Mouse (Mus musculus): Measurements from ENCODE around the gene Nucb2. TPM values are rescaled to one million over a fixed set of nuclear protein-coding genes. Genes with fewer than 3 reads are reported as not detected.
A peak's percentile ranks its signal among the peaks of the same experiment; 100 is the strongest.

Gene Nucb2
- polyA plus RNA-seq, 1 experiment from 2014 or later: 20.2 TPM

DNA sequence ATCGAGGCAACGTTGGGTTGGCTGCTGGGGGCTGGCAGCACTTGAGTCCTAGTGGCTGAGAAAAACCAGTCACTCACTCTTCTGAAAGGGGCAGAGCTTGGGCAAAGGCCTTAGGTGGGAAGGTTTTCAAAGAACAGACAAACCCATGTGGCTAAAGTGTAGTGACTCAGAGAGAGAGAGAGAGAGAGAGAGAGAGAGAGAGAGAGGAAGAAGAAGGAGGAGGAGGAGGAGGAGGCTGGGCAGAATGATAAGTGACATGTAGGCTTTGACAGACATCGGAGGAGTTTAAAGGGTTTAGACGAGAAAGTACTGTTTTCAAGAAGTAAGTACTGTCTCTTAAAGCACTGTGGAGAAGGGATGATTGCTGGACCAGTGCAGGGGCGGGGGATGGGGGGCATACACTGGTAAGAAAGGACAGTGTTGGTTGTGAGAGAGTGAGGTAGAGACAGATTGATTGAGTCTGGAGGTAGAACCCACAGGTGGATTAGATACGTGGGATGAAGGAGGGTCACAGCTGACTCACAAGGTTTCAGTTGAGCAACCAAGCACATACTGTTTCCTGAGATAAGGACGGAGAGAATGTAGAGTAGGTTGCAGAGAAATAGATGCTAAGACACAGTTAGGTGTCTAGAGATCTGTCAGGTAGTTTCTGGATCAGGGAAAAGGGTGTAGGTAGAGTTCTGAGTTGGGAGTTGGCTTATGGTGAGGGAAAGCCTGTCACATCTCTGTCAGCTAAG, 10.7 kb upstream of the Nucb2 start:
- Histone ChIP-seq H3K27ac (no peak overlapping the region), H3K4me1 (replicated peaks) (no peaks in the 10 kb centered on the region), H3K4me3 (replicated peaks) (no peak overlapping the region), H3K9me3 (no peaks in the 10 kb centered on the region; the same call in 1 of the 2 replicates), H3K4me2 (replicated peaks) (no peak overlapping the region), H3K27me3 (no peaks in the 10 kb centered on the region), H3K9ac (replicated peaks) (no peak overlapping the region), H3K36me3 (no peaks in the 10 kb centered on the region)
- no peak for ATAC-seq
- 85% methylated on average over 7 of the region's 7 CpGs for WGBS

DNA sequence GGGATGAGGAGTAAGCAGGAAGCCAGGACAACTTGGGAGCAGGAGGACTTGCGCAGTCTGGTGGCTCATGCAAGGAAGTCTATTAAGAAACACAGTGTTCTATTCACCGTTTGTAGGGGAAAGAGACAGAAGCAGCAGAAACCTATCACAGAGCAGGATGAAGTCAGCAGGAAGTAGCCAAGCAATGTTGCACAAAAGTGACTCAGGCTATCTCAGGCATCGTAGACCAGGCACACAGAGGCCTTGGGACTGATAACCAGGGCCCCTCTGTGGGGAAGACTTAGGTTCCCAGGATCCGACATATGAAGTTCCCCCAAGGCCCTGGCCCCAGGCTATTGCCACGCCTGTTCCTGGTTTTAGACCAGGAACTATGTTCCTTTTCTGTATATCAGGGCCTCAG, 9.6 kb upstream of the Nucb2 start:
- Histone ChIP-seq H3K9me3 (no peaks in the 10 kb centered on the region; the same call in 1 of the 2 replicates), H3K4me1 (replicated peaks) (no peaks in the 10 kb centered on the region), H3K27ac (no peak overlapping the region), H3K4me2 (replicated peaks) (no peak overlapping the region), H3K9ac (replicated peaks) (no peak overlapping the region), H3K4me3 (replicated peaks) (no peak overlapping the region), H3K36me3 (no peaks in the 10 kb centered on the region), H3K27me3 (no peaks in the 10 kb centered on the region)
- 88% methylated on average over 5 of the region's 5 CpGs for WGBS
- no peak for ATAC-seq

DNA sequence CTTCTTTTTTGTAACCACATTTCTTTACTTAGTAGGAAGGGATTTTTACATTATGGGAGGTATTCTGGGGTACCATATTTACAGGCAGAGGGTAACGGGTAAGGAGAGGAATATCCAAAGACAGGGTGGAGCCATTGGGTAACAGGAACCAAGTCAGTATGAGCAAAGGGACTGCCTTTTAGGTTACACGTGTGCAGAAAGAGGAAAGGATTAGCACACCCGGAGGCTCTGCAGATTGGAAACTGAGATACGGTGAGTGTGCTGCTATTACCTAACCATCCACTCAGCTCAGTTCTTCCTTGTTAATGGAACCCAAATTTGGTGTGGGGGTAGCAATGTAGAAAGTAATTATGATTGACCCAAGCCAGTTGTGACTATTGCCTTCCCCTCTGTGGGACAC, 7.4 kb upstream of the Nucb2 start:
- Histone ChIP-seq H3K9ac (replicated peaks) (no peak overlapping the region), H3K27me3 (no peaks in the 10 kb centered on the region), H3K36me3 (no peaks in the 10 kb centered on the region), H3K27ac (no peak overlapping the region), H3K4me2 (replicated peaks) (no peak overlapping the region), H3K4me1 (replicated peaks) (no peaks in the 10 kb centered on the region), H3K4me3 (replicated peaks) (no peak overlapping the region), H3K9me3 (no peaks in the 10 kb centered on the region; the same call in 1 of the 2 replicates)
- no peak for ATAC-seq
- WGBS: 94% methylated on average over 4 of the region's 4 CpGs

DNA sequence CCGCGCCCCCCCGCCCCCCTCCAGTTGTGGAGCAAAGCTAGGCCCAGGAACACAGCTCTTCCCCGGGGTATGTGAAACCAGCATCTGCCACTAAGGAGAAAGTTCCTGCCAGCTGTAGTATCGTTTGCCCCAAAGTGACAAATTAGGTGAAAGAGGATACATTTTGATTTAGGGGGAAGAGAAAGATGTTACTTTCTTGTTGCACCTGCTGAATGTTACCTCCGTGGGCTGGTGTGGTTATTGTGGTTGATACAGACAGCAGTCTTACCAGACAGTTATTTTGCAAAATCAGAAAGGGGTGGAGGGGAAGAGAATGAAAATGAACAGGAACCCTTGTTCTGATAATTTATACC, 625 bp downstream of the Nucb2 start:
- H3K4me1 ChIP-seq (replicated peaks): peaks cover 25% of the 10 kb centered on the region
- peak overlapping the region; percentile 88; the same call in 1 of the 2 replicates for H3K27ac ChIP-seq
- H3K9me3 ChIP-seq: no peaks in the 10 kb centered on the region
- H3K9ac ChIP-seq (replicated peaks): peak overlapping the region; percentile 87
- peaks cover 5% of the 10 kb centered on the region; the same call in 1 of the 2 replicates for H3K27me3 ChIP-seq
- H3K4me3 ChIP-seq (replicated peaks): peak overlapping the region; percentile 74
- H3K36me3 ChIP-seq: no peaks in the 10 kb centered on the region
- peak overlapping the region; percentile 76 for H3K4me2 ChIP-seq (replicated peaks)
- ATAC-seq: no peak
- 5% methylated on average over 6 of the region's 6 CpGs for WGBS

DNA sequence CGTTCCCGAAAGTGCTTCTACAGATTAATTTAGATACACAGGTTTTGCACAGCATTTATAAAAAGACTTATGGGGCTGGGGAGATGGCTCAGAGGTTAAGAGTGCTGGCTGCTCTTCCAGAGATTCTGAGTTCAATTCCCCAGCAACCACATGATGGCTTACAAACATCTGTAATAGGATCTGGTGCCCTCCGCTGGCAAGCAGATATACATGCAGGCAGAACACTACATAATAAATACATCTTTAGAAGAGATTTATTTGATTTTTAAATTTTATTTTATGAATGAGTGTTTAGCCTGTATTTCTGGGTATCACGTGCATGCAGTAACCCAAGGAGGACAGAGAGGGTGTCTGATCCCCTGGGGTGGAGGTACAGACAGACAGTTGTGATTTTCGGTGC, 9.9 kb downstream of the Nucb2 start:
- Histone ChIP-seq H3K4me2 (replicated peaks) (no peak overlapping the region), H3K4me3 (replicated peaks) (no peak overlapping the region), H3K27ac (no peak overlapping the region), H3K4me1 (replicated peaks) (peaks cover 8% of the 10 kb centered on the region), H3K36me3 (peaks cover 15% of the 10 kb centered on the region; the same call in 1 of the 2 replicates), H3K9me3 (no peaks in the 10 kb centered on the region), H3K27me3 (no peaks in the 10 kb centered on the region), H3K9ac (replicated peaks) (no peak overlapping the region)
- 88% methylated on average over 5 of the region's 5 CpGs for WGBS
- ATAC-seq: no peak

DNA sequence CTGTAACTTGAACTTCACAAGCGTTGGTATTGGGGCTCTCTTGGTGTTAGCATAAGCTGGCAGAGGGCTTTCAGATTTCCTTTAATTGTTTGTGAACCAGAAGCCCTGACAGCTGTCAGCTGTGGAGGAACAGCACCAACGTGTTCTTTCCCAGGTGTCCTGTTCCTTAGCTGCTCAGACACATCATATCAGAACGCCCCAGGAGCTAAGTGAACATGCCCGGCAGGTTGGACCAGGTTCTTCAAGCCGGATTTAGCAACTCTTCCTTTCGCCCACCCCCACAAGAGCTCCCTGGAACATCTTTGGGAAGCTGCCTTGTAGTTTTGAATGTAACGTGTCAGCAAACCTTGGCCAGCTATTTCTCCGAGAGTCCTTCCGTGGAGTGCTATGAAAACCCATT, 10.4 kb downstream of the Nucb2 start:
- H3K4me1 ChIP-seq (replicated peaks): peaks cover 8% of the 10 kb centered on the region
- H3K4me3 ChIP-seq (replicated peaks): no peak overlapping the region
- no peak overlapping the region for H3K9ac ChIP-seq (replicated peaks)
- WGBS: 87% methylated on average over 9 of the region's 9 CpGs
- H3K4me2 ChIP-seq (replicated peaks): no peak overlapping the region
- H3K27ac ChIP-seq: no peak overlapping the region
- H3K9me3 ChIP-seq: no peaks in the 10 kb centered on the region
- ATAC-seq: no peak
- peaks cover 15% of the 10 kb centered on the region; the same call in 1 of the 2 replicates for H3K36me3 ChIP-seq
- H3K27me3 ChIP-seq: no peaks in the 10 kb centered on the region

DNA sequence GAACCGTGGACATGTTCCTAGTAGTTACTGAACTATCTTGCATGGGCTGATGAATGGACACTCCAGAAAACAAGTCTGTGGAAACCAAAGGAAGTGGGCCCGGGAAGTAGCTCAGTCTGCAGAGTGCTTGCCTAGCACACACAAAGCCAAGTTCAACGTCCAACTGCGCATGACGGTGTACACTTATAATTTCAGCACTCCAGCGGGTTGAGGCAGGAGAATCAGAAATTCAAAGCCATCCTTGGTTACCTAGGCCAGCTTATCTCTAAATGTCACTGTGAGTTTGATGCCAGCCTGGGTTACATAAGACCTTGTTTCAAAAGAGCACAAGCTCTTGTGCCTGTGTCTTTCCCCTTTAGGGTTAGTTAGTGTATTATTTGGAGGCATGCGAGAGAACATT, 10.9 kb downstream of the Nucb2 start:
- Histone ChIP-seq H3K27ac (no peak overlapping the region), H3K9ac (replicated peaks) (no peak overlapping the region), H3K4me3 (replicated peaks) (no peak overlapping the region), H3K36me3 (peaks cover 15% of the 10 kb centered on the region; the same call in 1 of the 2 replicates), H3K4me2 (replicated peaks) (no peak overlapping the region), H3K4me1 (replicated peaks) (peaks cover 8% of the 10 kb centered on the region), H3K27me3 (no peaks in the 10 kb centered on the region), H3K9me3 (no peaks in the 10 kb centered on the region)
- 94% methylated on average over 7 of the region's 7 CpGs for WGBS
- no peak for ATAC-seq

DNA sequence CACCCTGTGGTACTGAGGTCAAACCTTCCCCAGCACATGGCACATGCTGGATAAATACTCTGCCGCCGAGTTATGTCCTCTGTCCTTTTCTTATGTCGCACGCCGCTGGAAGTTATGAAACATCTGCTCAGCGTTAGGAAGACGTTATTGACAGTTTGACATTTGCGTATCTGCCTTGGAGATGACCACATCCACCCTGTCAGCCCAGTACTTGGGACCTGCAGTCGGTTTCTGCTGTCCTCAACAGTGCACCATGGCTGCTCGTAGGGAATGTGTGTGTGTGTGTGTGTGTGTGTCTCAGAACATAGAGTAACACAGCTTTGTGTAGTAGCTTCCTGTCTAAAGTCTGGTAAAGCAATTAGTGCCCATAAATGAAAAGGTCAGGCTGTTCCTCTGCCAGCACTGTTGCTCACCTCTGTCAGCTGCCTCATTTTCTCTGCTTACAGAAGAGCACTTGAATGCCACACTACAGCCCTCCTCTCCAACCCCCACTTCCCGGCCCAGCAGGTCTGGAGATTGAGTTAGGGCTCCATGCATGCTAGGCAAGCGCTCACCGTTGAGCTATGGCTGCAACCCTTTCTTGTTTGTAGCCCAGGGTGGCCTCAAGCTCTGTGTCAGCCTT, 11.5 kb downstream of the Nucb2 start:
- Histone ChIP-seq H3K27me3 (no peaks in the 10 kb centered on the region), H3K4me3 (replicated peaks) (no peak overlapping the region), H3K9ac (replicated peaks) (no peak overlapping the region), H3K4me1 (replicated peaks) (peaks cover 8% of the 10 kb centered on the region), H3K4me2 (replicated peaks) (no peak overlapping the region), H3K9me3 (no peaks in the 10 kb centered on the region), H3K27ac (no peak overlapping the region), H3K36me3 (peaks cover 9% of the 10 kb centered on the region; the same call in 1 of the 2 replicates)
- WGBS: 88% methylated on average over 13 of the region's 13 CpGs
- no peak for ATAC-seq

DNA sequence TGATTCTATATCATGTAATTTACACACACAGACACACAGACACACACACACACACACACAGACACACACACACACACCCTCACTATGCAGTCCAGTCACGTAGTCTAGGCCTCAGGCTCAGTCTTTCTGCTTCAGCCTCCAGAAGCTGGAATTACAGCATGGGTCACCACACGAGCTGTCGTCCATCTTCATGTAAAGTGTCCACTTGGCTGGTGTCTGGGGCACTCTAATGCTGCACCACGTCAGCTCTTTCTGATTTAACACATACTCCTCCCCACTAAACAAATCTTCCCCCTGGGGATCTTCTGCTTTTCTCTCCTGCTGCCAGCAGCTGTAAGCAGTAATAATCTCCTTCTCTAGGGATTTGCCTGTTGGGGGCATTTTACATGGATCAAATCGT, 13.1 kb downstream of the Nucb2 start:
- Histone ChIP-seq H3K27me3 (no peaks in the 10 kb centered on the region), H3K27ac (peak overlapping the region; percentile 71), H3K4me1 (replicated peaks) (peaks cover 8% of the 10 kb centered on the region), H3K9me3 (no peaks in the 10 kb centered on the region), H3K9ac (replicated peaks) (no peak overlapping the region), H3K4me2 (replicated peaks) (no peak overlapping the region), H3K4me3 (replicated peaks) (no peak overlapping the region), H3K36me3 (peaks cover 11% of the 10 kb centered on the region)
- ATAC-seq: 0 out of 2 replicates have a peak, but pooled peaks have one; percentile 56
- 28% methylated on average over 5 of the region's 5 CpGs for WGBS

DNA sequence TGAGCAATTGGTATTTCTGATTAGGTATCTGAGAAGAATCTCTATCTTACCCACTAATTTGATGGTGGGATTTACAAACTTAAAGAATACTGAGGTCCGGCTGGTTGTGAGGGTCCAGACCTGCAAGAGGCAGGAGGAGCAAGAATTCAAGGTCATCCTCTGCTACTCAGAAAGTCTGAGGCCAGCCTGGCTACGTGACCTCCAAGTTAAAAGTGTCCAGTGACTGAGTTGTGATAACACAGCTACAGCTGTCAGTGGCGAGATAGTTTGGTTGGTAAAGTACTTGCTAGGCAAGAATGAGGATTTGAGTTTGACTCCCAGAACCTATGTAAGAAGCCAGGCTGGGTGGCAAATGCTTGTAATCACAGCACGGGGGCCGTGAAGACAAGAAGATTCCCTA, 14.0 kb downstream of the Nucb2 start:
- H3K27ac ChIP-seq: no peak overlapping the region
- no peak overlapping the region for H3K4me3 ChIP-seq (replicated peaks)
- peaks cover 13% of the 10 kb centered on the region for H3K36me3 ChIP-seq
- H3K4me1 ChIP-seq (replicated peaks): peaks cover 8% of the 10 kb centered on the region
- no peak overlapping the region for H3K9ac ChIP-seq (replicated peaks)
- no peak overlapping the region for H3K4me2 ChIP-seq (replicated peaks)
- ATAC-seq: no peak
- H3K27me3 ChIP-seq: no peaks in the 10 kb centered on the region
- H3K9me3 ChIP-seq: no peaks in the 10 kb centered on the region
- 90% methylated on average over 5 of the region's 5 CpGs for WGBS

DNA sequence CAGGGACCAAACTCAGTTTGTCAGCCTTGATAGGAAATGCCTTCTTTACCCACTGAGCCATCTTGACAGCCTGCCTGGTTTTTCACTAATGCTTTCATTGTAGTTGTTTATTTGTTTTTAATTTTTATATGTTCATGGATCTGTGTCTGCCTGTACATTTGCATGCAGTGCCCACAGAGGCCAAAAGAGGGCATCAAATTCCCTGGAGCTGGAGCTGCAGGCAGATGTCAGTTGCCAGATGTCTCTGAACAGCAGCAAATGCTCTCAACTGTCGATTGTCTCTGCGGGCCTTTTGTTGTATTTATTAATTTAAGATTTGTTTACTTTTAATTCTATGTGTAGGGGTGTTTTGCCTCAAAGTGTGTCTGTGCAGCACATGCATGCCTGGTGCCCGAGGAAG, 15.6 kb downstream of the Nucb2 start:
- H3K9me3 ChIP-seq: 0 out of 2 replicates have a peak, but pooled peaks cover 3% of the 10 kb centered on the region
- peaks cover 8% of the 10 kb centered on the region for H3K4me1 ChIP-seq (replicated peaks)
- H3K4me3 ChIP-seq (replicated peaks): no peak overlapping the region
- WGBS: 60% methylated on average over 3 of the region's 3 CpGs
- H3K27me3 ChIP-seq: no peaks in the 10 kb centered on the region
- H3K36me3 ChIP-seq: peaks cover 25% of the 10 kb centered on the region
- no peak overlapping the region for H3K4me2 ChIP-seq (replicated peaks)
- no peak overlapping the region for H3K27ac ChIP-seq
- H3K9ac ChIP-seq (replicated peaks): no peak overlapping the region
- no peak for ATAC-seq

DNA sequence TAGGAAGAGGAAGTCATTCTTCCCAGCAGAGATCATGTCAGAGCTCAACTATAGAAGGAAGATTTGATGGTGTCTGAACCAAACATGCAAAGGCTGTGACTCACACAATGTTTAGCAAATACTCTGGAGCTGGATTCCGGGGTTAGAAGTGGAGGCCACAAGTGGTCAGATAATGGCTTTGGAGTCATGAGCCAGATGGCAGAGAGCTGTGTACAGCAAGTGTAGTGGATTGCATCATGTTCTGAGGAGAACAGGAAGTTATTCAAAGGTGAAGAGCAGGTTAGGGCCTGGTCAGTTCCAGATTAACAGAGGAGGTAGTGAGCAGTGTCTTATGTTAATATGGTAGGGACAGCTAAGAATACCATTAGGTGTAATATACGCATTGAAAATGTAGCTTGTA, 20.4 kb downstream of the Nucb2 start:
- H3K4me2 ChIP-seq (replicated peaks): no peak overlapping the region
- H3K36me3 ChIP-seq: peaks cover 60% of the 10 kb centered on the region
- 0 out of 2 replicates have a peak, but pooled peaks cover 3% of the 10 kb centered on the region for H3K9me3 ChIP-seq
- no peak overlapping the region for H3K4me3 ChIP-seq (replicated peaks)
- no peak overlapping the region for H3K9ac ChIP-seq (replicated peaks)
- H3K27me3 ChIP-seq: no peaks in the 10 kb centered on the region
- no peak overlapping the region for H3K27ac ChIP-seq
- no peak for ATAC-seq
- H3K4me1 ChIP-seq (replicated peaks): no peaks in the 10 kb centered on the region
- WGBS: 90% methylated on average over 2 of the region's 2 CpGs

Measured in midbrain, embryonic 13.5 days (tissue).